Mouse (Mus musculus): ENCODE measurements around the gene Uchl3. TPM values are rescaled to one million over a fixed set of nuclear protein-coding genes. Genes with fewer than 3 reads are reported as not detected.
A peak's percentile ranks its signal among the peaks of the same experiment; 100 is the strongest.

Gene Uchl3
- 8.0 and 16.9 TPM in 2 replicates for total RNA-seq (2015; ENCODE audit: low replicate concordance)
- total RNA-seq (2017; ENCODE audit: low replicate concordance), result 1.9 and 9.0 TPM in 2 replicates

GRCm38 (mm10) chr14:101653581-101654525, at the start of gene Uchl3:
Gene Uchl3, plus strand, starts transcription at chr14:101653967.
- ATAC-seq (replicated peaks; ENCODE audit: low FRiP score, poor library complexity, severe bottlenecking), result peak; percentile 95

- ATAC-seq (replicated peaks; ENCODE audit: low FRiP score, poor library complexity, severe bottlenecking), result no peak
Observed at GRCm38 (mm10) chr14:101605843-101606242, 47.9 kb upstream of the Uchl3 start.

DNA sequence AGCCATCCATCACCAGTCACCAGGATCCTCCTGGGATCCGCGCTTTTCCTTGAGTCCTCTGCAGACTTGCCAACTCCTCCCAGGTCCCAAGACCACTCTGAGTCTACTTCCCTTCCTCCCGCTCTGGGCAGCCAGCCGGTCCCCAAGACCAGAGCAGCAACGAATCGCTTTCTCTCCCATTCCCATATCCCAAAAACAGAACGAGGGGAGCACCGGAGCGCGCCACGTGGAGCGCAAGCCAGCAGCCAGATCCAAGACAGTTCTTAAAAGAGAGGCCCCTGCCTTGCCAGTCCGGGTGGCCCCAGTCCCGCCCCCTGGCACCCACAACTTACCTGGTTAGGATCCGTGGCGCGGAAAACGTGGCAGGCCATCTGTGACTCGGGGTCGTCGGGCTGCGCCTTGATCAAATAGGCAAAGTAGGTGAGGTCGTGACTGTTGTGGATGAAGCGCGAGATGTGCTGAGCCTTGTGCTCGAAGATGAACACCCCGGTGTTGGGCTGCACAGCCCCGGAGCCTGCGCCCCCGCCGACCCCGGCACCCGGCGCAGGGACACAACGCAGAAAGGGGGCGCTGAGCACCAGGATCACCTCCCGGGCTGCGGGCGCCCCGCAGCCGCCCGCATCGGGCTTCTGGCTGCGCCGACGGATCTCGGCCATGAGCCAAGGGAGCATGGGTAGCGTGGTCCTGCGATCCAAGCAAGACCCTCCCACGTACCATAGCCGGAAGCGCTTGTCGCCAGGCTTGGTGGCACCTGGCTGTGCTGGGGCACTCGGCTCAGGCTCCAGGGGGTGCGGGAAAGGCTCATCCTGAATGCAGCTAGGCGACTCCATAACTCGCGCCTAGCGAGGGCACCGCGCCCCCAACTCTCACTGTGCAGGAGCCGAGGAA, 45.9 kb upstream of the Uchl3 start:
- ATAC-seq (replicated peaks; ENCODE audit: low FRiP score, poor library complexity, severe bottlenecking), result no peak

- no peak for ATAC-seq (replicated peaks; ENCODE audit: low FRiP score, poor library complexity, severe bottlenecking)
Observed at GRCm38 (mm10) chr14:101608519-101609368, 45.0 kb upstream of the Uchl3 start, which contains the start of gene Tbc1d4. Gene Tbc1d4, minus strand, starts transcription at chr14:101609191.

GRCm38 (mm10) chr14:101610701-101611100, 43.1 kb upstream of the Uchl3 start:
- ATAC-seq (replicated peaks; ENCODE audit: low FRiP score, poor library complexity, severe bottlenecking), result no peak

GRCm38 (mm10) chr14:101613206-101613605, 40.6 kb upstream of the Uchl3 start:
- ATAC-seq (replicated peaks; ENCODE audit: low FRiP score, poor library complexity, severe bottlenecking), result no peak

DNA sequence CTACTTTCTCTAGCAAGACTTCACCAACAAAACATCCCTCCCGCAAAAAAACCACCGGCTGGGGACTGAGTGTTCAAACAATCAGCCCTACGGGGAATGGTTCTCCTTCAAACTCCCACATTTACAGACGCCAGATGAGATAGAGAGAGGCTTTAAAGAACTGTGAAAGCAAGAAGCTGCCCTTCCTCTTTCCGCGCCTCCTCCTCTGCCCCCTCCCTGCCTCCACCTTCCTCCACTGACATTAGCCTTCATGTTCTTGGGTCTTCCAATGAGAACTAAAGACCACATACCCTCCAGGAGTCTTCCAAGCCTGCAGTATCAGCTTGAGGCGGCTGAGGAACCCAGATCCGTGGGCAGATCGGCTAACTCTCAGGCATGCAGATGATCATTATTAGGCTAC, 37.6 kb upstream of the Uchl3 start:
- no peak for ATAC-seq (replicated peaks; ENCODE audit: low FRiP score, poor library complexity, severe bottlenecking)

GRCm38 (mm10) chr14:101617680-101618079, 36.1 kb upstream of the Uchl3 start:
- no peak for ATAC-seq (replicated peaks; ENCODE audit: low FRiP score, poor library complexity, severe bottlenecking)

- no peak for ATAC-seq (replicated peaks; ENCODE audit: low FRiP score, poor library complexity, severe bottlenecking)
Observed at GRCm38 (mm10) chr14:101630548-101630947, 23.2 kb upstream of the Uchl3 start.

DNA sequence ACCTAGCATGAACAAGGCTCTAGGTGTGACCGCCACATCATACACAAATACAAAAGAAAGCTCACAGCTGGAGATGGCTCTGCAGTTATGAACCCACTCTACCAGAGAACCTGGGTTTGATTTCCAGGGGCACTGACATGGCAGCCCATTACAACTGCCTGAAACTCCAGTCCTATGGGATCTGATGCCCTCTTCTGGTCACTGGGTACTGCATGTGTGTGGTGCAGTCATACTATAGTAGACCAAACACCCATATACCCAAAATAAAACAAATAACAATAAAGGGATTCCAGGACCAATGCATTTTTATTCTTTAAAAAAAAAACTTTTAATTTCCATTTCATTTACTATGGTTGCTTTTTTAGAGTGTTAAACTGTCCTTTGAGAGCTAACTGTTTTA, 18.0 kb upstream of the Uchl3 start:
- ATAC-seq (replicated peaks; ENCODE audit: low FRiP score, poor library complexity, severe bottlenecking), result no peak

- no peak for ATAC-seq (replicated peaks; ENCODE audit: low FRiP score, poor library complexity, severe bottlenecking)
Observed at GRCm38 (mm10) chr14:101637381-101637780, 16.4 kb upstream of the Uchl3 start.

DNA sequence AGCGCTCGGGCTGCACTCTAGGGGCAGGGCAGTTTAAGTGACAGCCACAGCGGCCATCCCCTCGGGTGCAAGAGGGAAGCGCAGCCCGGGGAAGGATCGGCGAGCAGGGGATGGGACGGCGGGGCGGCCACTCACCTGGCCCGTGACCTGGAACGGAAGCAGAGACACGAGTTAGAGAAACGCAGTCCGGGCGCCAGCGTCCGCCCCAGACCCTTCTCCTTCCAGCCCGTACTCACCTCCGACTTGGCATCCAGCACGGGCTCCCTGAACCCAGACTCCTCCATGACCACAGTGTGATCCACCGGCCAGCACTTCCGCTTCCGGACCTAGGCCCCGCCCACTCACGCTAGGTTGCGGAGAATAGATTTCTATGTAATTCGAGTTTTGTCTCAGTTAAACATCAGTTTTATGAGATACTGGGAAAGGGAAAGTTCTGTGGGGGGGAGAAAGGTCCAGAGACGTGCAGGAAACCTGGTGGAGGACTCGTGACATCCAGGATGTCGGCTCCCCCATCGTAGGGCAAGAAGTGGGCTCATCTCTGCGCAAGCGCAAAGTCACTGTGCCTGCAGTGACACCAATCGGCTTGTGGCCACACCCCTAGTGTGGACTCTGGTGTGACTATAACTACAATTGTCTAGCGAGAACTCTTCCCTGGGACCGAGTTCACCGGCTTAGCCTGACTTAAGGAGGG, 13.5 kb upstream of the Uchl3 start, which contains the start of gene Commd6:
Commd6 (minus strand) TSS at position 534 of the 691 bp plus-strand sequence.
- ATAC-seq (replicated peaks; ENCODE audit: low FRiP score, poor library complexity, severe bottlenecking), result peak; percentile 98

- ATAC-seq (replicated peaks; ENCODE audit: low FRiP score, poor library complexity, severe bottlenecking), result no peak
Observed at GRCm38 (mm10) chr14:101644948-101645347, 8.8 kb upstream of the Uchl3 start.

- no peak for ATAC-seq (replicated peaks; ENCODE audit: low FRiP score, poor library complexity, severe bottlenecking)
Observed at GRCm38 (mm10) chr14:101650551-101650950, 3.2 kb upstream of the Uchl3 start.

DNA sequence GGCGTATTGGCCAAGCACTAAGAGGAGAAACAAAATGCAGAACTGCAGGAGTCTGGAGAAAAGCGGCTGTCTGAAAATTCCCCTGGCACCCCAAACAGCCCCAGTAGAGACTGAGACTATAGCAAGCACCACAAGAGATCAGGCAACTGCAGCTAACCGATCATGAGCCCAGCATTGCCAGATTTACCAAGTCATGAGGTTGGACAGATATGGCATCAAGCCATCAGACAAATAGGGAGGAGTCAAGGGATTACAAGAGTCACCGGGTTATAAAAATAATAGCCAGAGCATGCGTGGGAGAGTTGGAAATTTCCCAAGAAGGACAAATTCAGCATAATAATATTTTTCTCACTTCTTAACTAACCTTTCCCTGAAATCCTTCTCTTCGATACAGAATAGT, 1.2 kb upstream of the Uchl3 start:
- ATAC-seq (replicated peaks; ENCODE audit: low FRiP score, poor library complexity, severe bottlenecking), result no peak

GRCm38 (mm10) chr14:101654526-101654909, 751 bp downstream of the Uchl3 start:
- no peak for ATAC-seq (replicated peaks; ENCODE audit: low FRiP score, poor library complexity, severe bottlenecking)

DNA sequence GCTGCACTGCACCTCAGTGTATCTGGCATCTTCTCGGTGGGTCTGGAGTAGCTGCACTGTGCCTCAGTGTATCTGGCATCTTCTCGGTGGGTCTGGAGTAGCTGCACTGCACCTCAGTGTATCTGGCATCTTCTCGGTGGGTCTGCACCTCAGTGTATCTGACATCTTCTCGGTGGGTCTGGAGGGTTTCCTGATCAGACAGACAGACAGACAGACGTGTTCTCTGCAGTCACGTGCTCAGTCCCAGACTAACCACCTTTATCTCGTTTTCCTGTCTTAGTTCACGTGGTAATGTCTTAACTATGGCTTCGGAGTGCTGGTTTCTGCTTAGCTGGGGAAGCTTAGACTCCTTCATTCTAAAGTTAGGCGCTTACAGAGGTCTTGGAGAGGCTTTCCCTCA, 2.5 kb downstream of the Uchl3 start:
- ATAC-seq (replicated peaks; ENCODE audit: low FRiP score, poor library complexity, severe bottlenecking), result no peak

GRCm38 (mm10) chr14:101661654-101662412, 8.1 kb downstream of the Uchl3 start:
- no peak for ATAC-seq (replicated peaks; ENCODE audit: low FRiP score, poor library complexity, severe bottlenecking)
